Mouse (Mus musculus) E14TG2a.4 (cell line): ENCODE measurements around the gene Elobl.

Experiments
- CTCF ChIP-seq: conservative IDR thresholded peaks from 2 replicates; pipeline ENCODE4 v1.5.1; 2014; ENCODE audit warnings: low read length
- NANOG ChIP-seq: IDR thresholded peaks from 2 replicates; pipeline ENCODE4 v1.6.1; 2014; ENCODE audit warnings: borderline replicate concordance, low read length, mixed read lengths

GRCm38 (mm10) chr11:88970202-88970732, 3.5 kb upstream of the Elobl start, which contains the start of gene Coil:
- no peak for TF ChIP-seq CTCF
- TF ChIP-seq NANOG, result no peak
